Mouse (Mus musculus) kidney, adult 8-10 months (tissue): Measurements from ENCODE around the gene Insig2.

Source experiments
- DNase-seq, 2 experiments: peaks; one replicate each; pipeline ENCODE4 v3.0.0; 2022

Gene Insig2

GRCm38 (mm10) chr1:121326591-121327343 is 5.6 kb downstream of the Insig2 start:
- peak in 1 of 2 experiments; percentile 14 for DNase-seq

GRCm38 (mm10) chr1:121323501-121323900 is 8.9 kb downstream of the Insig2 start:
- no peak for DNase-seq

GRCm38 (mm10) chr1:121314766-121315428 is 17.5 kb downstream of the Insig2 start:
- no peak for DNase-seq

DNA sequence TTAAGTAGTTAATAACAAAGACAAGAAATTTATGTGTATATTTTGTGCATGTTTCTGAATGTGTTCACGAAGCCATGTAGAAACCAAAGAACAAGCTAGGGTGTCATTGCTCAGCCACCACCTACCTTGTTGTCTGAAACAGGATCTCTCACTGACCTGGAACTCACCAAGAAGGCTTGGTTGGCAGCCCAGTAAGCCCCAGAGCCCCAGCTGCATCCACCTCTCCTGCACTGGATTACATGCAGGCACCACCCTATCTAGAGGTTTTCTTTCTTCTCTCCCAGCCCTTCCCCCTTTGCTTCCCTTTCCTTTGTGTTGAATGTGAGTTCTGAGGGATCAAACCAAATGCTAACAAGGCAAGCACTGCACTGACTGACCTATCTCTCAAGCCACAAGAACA is 19.2 kb downstream of the Insig2 start:
- DNase-seq, result no peak

- DNase-seq, result no peak
These were observed 20.1 kb downstream of the Insig2 start for GRCm38 (mm10) chr1:121312326-121312725.

- DNase-seq, result no peak
These were observed 35.6 kb downstream of the Insig2 start for GRCm38 (mm10) chr1:121296717-121297255.

DNA sequence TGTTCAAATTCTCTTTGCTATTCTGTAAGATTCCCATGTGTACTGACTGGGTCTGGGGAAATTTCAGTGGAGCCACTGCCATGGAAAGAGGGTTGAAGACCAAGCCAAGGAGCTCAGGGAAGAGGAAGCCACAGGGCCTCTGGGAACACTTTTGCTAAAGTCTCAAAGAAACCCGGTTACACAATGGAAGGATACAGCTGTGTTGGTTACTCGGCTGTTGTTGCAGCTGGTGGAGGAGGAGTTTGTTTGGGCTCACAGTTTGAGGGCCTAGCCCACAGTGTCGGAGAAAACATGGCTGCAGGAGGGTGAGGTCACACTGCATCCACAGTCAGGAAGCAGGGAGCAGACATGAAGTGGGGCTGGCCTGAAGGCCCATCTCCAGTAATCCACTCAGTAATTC is 38.8 kb downstream of the Insig2 start:
- no peak for DNase-seq

GRCm38 (mm10) chr1:121290841-121291240 is 41.5 kb downstream of the Insig2 start:
- no peak for DNase-seq

- no peak for DNase-seq
These were observed 42.0 kb downstream of the Insig2 start for GRCm38 (mm10) chr1:121290340-121290739.

DNA sequence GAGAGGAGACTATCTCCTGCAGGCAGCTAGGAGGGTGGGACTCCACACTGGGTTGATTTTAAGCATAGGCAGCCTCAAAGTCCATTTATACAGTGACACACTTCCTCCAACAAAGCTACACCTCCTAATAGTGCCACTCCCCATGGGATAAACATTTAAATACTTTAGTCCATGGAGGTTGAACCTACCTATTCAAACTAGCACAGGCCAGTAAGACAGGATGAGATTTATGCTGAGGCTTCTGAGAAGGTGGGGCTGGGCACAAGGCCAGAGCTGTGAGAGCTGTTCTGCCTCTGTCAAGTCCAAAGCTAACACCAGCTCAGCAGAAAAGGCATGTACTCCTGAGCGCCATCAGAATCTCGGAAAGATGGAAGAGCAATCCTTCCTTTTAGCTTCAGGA is 48.2 kb downstream of the Insig2 start:
- DNase-seq, result peak; percentile 12 to 26

GRCm38 (mm10) chr1:121280501-121280900 is 51.9 kb downstream of the Insig2 start:
- no peak for DNase-seq

DNA sequence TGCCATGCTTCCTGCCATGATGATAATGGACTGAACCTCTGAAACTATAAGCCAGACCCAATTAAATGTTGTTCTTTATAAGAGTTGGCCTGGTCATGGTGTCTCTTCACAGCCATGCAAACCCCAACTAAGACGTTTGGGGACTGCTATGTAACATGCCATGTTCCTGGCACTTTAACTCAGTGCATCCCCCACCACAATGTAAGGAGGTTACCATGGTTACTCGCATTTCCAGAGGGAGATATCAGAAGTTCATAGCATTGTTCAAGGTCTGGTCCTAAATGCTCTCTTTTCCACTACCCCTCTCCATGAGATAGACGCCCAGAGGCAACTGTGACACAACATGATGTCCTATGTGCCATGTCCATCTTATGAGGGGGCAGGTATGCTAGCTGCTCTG is 54.0 kb downstream of the Insig2 start:
- no peak for DNase-seq

DNA sequence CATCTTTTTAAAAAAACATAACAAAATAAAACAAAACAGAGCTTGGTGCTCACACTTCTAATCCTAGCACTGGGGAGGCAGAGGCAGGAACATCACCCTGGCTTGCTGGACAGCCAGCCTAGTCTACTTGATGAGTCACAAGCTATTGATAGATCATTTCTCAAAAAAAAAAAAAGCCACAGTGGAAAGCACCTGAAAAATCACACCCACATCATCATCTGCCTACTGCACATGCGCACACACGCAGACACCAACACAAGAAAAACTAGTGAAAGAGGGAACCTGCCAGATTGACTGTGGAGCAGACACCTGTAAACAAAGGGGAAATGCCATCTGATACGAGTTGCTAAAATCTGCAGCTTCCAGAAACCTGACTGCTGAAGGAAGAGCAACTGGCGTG is 54.9 kb downstream of the Insig2 start:
- no peak for DNase-seq

- DNase-seq, result no peak
These were observed 56.4 kb downstream of the Insig2 start for GRCm38 (mm10) chr1:121275961-121276506.

DNA sequence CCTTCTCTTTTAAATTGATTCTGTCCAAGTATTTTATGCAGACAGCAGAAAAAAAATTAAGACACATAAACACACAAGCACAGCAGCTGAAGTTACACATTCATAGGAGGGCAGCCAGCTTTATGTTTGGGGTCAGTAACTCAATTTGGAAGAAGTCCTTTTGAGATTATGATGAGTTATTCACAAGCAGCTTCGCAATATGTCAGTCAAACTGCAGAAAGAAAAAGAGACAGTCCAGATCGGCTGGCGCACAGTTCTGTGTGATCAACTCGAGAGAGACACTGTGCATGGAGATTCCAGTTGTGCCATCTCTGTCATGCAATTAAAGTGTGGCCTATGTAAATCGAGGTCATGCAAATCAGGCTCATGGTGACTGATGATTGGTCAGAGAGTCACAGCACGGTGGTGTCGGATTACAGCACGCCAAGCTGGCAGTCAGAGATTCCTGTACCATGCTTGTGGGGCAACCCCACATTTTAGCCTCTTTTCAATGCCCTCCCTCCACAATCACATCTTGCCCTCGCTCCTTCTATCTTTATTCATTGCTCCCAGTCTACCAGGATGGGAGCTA is 72.1 kb downstream of the Insig2 start:
- no peak for DNase-seq
